Mouse (Mus musculus): ENCODE results near the gene A830031A19Rik.

DNA sequence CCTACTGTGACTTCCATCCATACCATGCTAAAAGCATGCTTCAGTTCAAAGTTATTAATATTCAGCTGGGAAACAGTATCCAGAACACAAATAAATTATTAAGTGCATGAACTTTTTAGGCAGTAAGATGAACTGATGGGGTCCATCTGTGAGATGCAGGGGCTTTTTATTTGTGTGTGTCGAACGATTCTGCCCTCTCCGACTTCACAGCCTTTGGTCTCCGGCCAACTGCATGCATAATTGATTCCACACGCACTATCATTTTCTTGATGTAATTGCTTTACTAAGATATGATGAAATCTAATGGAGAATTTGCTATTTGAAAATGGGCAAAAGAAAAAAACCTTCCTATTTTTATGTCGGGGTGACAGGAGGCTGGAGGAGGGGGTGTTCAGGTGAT, 22.2 kb upstream of the A830031A19Rik start:
- TF ChIP-seq CTCF (IDR thresholded peaks at IDR 0.05; ENCODE audit: extremely low read depth, insufficient read depth, low read length) (no peak), POLR2A (IDR thresholded peaks at IDR 0.05; ENCODE audit: extremely low read depth, insufficient read depth, low read length) (no peak)

All from cortical plate, adult 2 months (tissue).